Mouse (Mus musculus) hematopoietic stem cell, adult 5-6 weeks (primary cell): Measurements from ENCODE around the gene Fzd2. TPM values are rescaled to one million over a fixed set of nuclear protein-coding genes. Genes with fewer than 3 reads are reported as not detected.

Experiments
- ATAC-seq, 2 experiments: fragments of 125-278 bp in 1 of 2; replicated peaks in 1 of 2; 2 replicates each; pipeline ENCODE4 v1.8.0; 2016 to 2017; ENCODE audit warnings: inconsistent platforms in 2 of 2, mild to moderate bottlenecking in 2 of 2, moderate number of reproducible peaks in 2 of 2, low read depth in 1 of 2, moderate TSS enrichment in 1 of 2; ENCODE audit not compliant: low FRiP score in 2 of 2, poor library complexity in 2 of 2, severe bottlenecking in 2 of 2, insufficient read depth in 1 of 2, low TSS enrichment in 1 of 2
- total RNA-seq: library from RNA; stranded (forward); fragments of 172-1452, 232-1000 nt; gene quantifications from 2 replicates; pipeline ENCODE4 v1.2.3, GENCODE M21; 2017

The Fzd2 gene
- total RNA-seq, 1 experiment from 2014 or later = not detected

- ATAC-seq = no peak
These were observed 32.7 kb downstream of the Fzd2 start for GRCm38 (mm10) chr11:102636887-102637286.

DNA sequence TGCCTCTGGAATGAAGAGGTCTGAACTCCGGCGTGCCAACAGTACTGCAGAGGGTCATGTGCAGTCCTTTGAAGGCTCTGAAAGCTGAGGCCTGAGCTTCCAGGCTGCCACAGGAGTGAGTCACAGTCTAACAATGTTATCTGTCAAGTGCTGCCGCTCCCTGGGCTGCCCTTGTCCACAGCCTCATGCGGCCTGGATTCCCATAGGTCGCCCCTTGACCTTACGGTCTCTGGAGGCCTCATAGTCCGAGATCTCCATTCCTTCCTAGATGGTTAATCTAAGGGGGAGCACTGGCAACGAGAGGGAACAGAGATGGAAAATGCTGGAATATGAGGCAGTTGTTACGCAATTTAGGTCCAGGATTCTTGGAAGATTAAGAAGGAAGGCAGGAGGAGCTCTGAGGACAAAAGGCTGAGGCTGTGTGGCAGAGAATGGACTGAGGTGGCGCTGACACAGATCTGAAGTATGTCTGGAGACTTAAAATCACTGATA lies 39.7 kb downstream of the Fzd2 start:
- ATAC-seq = no peak

DNA sequence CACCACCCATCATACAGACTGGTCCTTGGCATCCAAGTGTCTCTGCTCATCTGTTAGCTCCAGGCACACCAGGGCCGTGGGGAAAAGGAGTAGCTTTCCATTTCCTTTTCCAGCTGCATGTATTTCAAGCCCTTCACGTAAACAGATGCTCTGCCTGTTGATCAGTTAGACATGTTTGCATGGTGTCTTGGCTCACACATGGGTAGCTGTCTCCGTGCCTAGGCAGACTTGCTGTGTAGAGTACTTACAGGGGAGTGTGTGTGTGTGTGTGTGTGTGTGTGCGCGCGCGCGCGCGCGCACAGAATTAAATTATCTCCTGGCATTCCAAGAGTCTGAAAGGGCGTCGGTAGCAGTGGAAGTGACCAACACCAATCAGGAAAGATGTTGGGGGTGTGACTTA lies 42.0 kb downstream of the Fzd2 start:
- ATAC-seq = no peak

- ATAC-seq = no peak
These were observed 43.7 kb downstream of the Fzd2 start for GRCm38 (mm10) chr11:102647885-102648284.

GRCm38 (mm10) chr11:102651381-102651780 lies 47.2 kb downstream of the Fzd2 start:
- ATAC-seq = peak; percentile 32 to 46; a peak in 1 of 4 replicates

DNA sequence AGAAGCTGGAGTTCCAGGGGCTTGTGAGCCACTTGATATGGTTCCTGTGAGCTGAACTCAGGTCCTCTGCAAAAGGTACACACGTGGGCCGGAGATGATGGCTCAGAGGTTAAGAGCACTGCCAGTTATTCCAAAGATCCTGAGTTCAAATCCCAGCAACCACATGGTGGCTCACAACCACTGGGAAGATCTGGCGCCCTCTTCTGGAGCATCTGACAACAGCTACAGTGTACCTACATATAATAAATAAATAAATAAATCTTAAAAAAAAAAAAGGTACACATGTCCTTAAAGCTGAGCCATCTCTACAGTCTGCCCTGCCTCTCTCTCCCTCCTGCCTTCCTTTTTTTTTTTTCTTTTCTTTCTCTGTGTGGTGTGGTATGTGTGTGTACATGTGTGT lies 48.6 kb downstream of the Fzd2 start:
- ATAC-seq = no peak

DNA sequence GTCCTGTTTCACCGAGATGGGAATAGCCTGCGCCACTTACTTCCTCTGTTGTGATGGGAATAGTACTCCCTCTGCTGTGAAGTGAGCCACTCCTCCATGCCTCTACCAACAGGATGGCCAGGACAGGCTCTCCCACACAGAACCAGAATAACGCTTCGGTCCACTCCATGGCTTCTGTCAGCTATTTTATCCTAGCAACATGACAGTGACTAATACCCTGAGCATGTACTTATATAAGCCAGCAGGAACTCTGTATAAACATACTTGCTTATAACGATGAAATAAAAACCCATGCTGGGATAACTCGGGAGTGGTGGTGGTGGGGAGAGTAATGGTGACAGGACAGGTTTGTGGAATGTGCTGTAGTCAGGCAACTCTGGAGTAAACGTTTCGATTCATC lies 51.7 kb downstream of the Fzd2 start:
- ATAC-seq = no peak

DNA sequence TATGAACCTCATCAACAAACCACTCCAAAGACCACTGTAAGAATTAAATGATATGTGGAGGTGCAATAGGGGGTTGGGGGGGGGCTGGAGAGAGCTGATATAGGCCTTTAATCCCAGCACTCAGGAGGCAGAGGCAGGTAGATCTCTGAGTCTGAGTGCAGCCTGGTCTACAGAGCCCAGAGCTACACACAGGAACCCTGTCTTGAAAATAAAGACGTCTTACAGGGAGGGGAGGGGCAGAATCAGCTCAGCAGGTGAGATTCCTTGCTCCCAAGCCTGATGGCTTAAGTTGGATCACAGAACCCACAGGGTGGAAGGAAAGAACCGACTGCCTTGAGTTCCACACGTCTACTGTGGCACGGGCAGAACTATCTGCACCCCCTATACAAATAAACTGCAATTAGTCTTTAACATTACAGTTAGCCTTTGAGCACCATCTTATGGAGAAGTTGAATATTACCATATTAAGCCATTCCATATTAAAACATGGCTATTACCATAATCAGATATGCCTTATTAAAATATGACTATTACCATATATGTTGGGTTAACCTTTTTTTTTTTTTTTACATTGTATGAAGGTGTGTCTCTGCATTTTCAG lies 52.2 kb downstream of the Fzd2 start:
- peak; percentile 39 to 46; a peak in 2 of 4 replicates for ATAC-seq

DNA sequence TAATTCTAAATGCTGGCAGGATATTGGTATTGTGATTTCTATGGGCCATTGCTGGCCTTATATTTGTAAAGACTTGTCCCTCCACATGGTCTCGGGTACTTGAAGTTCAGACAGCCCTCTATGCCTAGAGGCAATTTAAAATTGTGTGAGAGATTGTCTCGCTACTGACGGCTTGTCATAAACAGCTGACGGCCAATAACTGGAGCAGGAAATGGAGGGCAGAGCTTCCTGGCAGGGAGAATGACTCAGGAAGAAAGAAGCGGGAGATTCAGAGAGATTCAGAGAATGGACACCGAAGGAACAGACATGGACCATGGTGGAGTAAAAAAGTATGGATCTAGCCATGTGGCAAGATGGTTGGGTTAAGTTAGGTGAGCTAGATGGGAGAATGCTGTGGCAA lies 52.7 kb downstream of the Fzd2 start:
- no peak for ATAC-seq

Other genes with a start within 250 kb of the Fzd2 start
- 3.7 and 9.8 TPM in 2 replicates for gene Slc4a1, start 238.2 kb upstream of the Fzd2 start, total RNA-seq
- gene Rundc3a, start 211.0 kb upstream of the Fzd2 start, total RNA-seq = 1.5 and 5.6 TPM in 2 replicates
- 24.3 and 28.5 TPM in 2 replicates for gene Slc25a39, start 196.4 kb upstream of the Fzd2 start, total RNA-seq
- 28.1 and 35.6 TPM in 2 replicates for gene Grn, start 174.1 kb upstream of the Fzd2 start, total RNA-seq
- gene Fam171a2, start 156.7 kb upstream of the Fzd2 start, total RNA-seq = 8.1 and 13.5 TPM in 2 replicates
- 39.8 and 44.3 TPM in 2 replicates for gene Itga2b, start 134.3 kb upstream of the Fzd2 start, total RNA-seq
- gene Gpatch8, start 48.0 kb upstream of the Fzd2 start, total RNA-seq = 30.8 and 38.6 TPM in 2 replicates
- not detected in 2 replicates for gene Gm11627, start 24.9 kb upstream of the Fzd2 start, total RNA-seq
- not detected in 2 replicates for gene Meioc, start 59.3 kb downstream of the Fzd2 start, total RNA-seq
- 46.5 and 51.1 TPM in 2 replicates for gene Ccdc43, start 93.4 kb downstream of the Fzd2 start, total RNA-seq
- gene Adam11, start 157.0 kb downstream of the Fzd2 start, total RNA-seq = 3.5 and 4.1 TPM in 2 replicates
- gene Gjc1, start 215.3 kb downstream of the Fzd2 start, total RNA-seq = 0.31 TPM in 1 of 2 replicates, not detected in the other
- not detected in 2 replicates for gene Higd1b, start 231.5 kb downstream of the Fzd2 start, total RNA-seq